Mouse (Mus musculus) intestine, embryonic 15.5 days (tissue): Measurements from ENCODE around the gene Spats2l. TPM values are rescaled to one million over a fixed set of nuclear protein-coding genes. Genes with fewer than 3 reads are reported as not detected.

ENCODE experiments used
- ATAC-seq: fragments of 200-750 bp; cut with Nextera tagmentation; 2 replicates; pipeline ENCODE4 v1.8.0; 2017; ENCODE audit warnings: moderate TSS enrichment, moderate library complexity
- H3K27ac ChIP-seq: fragments of 300-500 bp; sonication (generic); 2 replicates; pipeline ENCODE4 v1.5.1; 2015; ENCODE audit warnings: mild to moderate bottlenecking, inconsistent platforms
- H3K27me3 ChIP-seq: fragments of 300-500 bp; sonication (generic); replicated peaks from 2 replicates; pipeline ENCODE4 v1.6.1; 2015; ENCODE audit warnings: inconsistent platforms
- H3K36me3 ChIP-seq: fragments of 300-500 bp; sonication (generic); 2 replicates; pipeline ENCODE4 v1.6.1; 2015; ENCODE audit warnings: inconsistent platforms
- H3K4me1 ChIP-seq: fragments of 300-500 bp; sonication (generic); replicated peaks from 2 replicates; pipeline ENCODE4 v1.6.1; 2015; ENCODE audit warnings: inconsistent platforms
- H3K4me2 ChIP-seq: fragments of 300-500 bp; sonication (generic); replicated peaks from 2 replicates; pipeline ENCODE4 v1.6.1; 2015; ENCODE audit warnings: mild to moderate bottlenecking, inconsistent platforms
- H3K4me3 ChIP-seq: fragments of 300-500 bp; sonication (generic); replicated peaks from 2 replicates; pipeline ENCODE4 v1.5.1; 2015; ENCODE audit warnings: inconsistent platforms
- H3K9ac ChIP-seq: fragments of 300-500 bp; sonication (generic); 2 replicates; pipeline ENCODE4 v1.6.1; 2015; ENCODE audit warnings: inconsistent platforms
- H3K9me3 ChIP-seq: fragments of 300-500 bp; sonication (generic); 2 replicates; pipeline ENCODE4 v1.6.1; 2016; ENCODE audit warnings: inconsistent platforms
- WGBS: fragments of 180-500 bp; shearing (Covaris S2); methylation state at CpG from one replicate; pipeline ENCODE4 v1.1.7; 2015; 5-methylcytosine and 5-hydroxymethylcytosine counted together
- polyA plus RNA-seq: library from polyadenylated mRNA; unstranded; fragments of >200 nt; fragmentation: Nextera tagmentation; extraction: Ambion mirVana; gene quantifications from 2 replicates; pipeline ENCODE4 v1.2.1, GENCODE M21; 2015

The Spats2l gene
- polyA plus RNA-seq, 1 experiment from 2014 or later, result 70.9 TPM

DNA sequence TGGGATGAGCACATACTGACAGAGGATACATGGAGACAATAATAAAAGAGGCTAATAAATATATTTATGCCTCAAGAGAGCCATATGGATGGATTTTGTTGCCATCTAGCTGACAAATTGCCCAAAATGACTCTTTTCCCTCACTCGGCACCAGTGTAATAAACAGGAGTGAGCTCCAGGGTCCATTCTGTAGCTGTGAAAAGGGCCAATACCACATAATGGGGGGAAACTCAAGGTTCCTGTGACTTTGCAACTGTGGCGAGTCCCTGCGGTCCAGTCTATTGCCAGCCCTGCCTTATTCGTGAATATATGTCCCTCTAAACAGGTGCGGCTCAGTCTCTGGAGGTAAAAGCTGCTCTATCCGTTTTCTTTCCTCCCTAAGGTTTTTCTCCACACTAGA, 137.6 kb downstream of the Spats2l start:
- no peak for ATAC-seq
- Histone ChIP-seq H3K4me3 (no peak overlapping the region), H3K4me2 (no peak overlapping the region), H3K4me1 (no peaks in the 10 kb centered on the region), H3K27ac (no peak overlapping the region), H3K36me3 (0 out of 2 replicates have a peak, but pooled peaks cover 3% of the 10 kb centered on the region), H3K9ac (no peak overlapping the region), H3K27me3 (no peaks in the 10 kb centered on the region), H3K9me3 (no peaks in the 10 kb centered on the region)
- WGBS, result 87% methylated on average over 6 of the region's 6 CpGs

DNA sequence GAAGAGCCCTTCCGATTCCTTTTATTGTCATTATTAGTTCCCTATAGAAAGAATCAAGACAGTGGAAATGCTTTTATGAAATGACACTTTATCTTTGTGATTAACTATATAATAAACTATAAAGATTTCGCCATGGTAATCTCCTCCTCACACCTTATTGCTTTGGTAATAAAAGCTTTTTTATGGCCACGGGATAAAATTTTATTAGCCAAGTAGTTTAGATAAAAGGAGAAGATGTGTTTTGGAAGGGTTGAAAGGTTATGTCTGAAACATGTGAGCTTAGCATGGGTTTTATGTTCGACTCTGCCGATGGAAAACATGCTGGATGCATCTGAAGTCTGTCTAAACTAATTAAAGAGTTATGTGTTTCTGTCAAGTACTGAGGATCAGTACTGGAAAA, 143.4 kb downstream of the Spats2l start:
- no peak overlapping the region for H3K27ac ChIP-seq
- no peak overlapping the region for H3K4me3 ChIP-seq
- no peak overlapping the region for H3K4me2 ChIP-seq
- no peaks in the 10 kb centered on the region for H3K9me3 ChIP-seq
- H3K9ac ChIP-seq, result no peak overlapping the region
- ATAC-seq, result peak; percentile 49
- H3K27me3 ChIP-seq, result no peaks in the 10 kb centered on the region; the same call in 1 of the 2 replicates
- 51% methylated on average over 5 of the region's 5 CpGs for WGBS
- no peaks in the 10 kb centered on the region for H3K36me3 ChIP-seq
- no peaks in the 10 kb centered on the region for H3K4me1 ChIP-seq

DNA sequence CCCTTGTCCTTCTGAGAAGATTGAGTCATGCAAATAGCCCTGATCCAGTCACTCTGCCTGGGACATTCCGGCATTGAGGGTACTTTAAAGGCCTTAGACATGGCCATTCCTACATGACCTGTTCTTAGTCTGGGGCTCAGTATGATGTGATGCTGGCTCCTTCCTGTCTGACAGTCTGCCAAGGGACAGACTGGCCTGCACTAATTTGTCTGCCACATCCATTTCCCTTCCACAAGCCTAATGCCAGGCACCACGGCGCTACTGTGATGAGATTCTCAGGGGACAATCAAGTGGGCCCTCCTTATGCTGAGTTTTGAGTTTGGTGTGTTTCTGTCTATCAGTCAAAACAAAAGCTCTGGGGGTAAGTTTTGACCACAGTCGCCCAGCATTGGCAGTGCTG, 144.6 kb downstream of the Spats2l start:
- Histone ChIP-seq H3K4me1 (no peaks in the 10 kb centered on the region), H3K9me3 (no peaks in the 10 kb centered on the region), H3K27me3 (no peaks in the 10 kb centered on the region; the same call in 1 of the 2 replicates), H3K9ac (no peak overlapping the region), H3K36me3 (0 out of 2 replicates have a peak, but pooled peaks cover 3% of the 10 kb centered on the region), H3K27ac (no peak overlapping the region), H3K4me3 (no peak overlapping the region), H3K4me2 (no peak overlapping the region)
- WGBS, result 85% methylated on average over 4 of the region's 4 CpGs
- ATAC-seq, result no peak

DNA sequence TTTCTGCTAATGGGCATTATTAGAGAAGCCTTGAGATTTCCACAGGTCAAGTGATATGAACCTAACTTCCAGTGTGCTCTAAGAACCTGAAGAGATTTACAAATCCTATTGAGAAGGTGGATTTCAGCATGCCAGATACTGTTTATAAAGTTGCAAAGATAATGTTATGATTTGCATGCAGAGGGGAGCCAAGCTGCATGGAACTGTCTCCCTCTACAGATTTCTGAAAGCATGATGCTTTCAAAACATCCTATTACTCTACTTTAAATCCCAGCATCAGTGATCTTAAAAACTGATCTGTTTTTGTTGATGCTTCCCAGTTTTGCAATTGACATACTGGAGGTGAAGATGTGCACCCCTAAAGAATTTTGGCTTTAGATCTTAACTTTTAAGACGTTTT, 160.3 kb downstream of the Spats2l start:
- Histone ChIP-seq H3K4me2 (no peak overlapping the region), H3K4me1 (no peaks in the 10 kb centered on the region), H3K36me3 (no peaks in the 10 kb centered on the region), H3K9me3 (no peaks in the 10 kb centered on the region), H3K9ac (no peak overlapping the region), H3K4me3 (no peak overlapping the region), H3K27me3 (no peaks in the 10 kb centered on the region), H3K27ac (no peak overlapping the region)
- ATAC-seq, result no peak
- WGBS, result 72% methylated on average over 1 of the region's 1 CpGs

DNA sequence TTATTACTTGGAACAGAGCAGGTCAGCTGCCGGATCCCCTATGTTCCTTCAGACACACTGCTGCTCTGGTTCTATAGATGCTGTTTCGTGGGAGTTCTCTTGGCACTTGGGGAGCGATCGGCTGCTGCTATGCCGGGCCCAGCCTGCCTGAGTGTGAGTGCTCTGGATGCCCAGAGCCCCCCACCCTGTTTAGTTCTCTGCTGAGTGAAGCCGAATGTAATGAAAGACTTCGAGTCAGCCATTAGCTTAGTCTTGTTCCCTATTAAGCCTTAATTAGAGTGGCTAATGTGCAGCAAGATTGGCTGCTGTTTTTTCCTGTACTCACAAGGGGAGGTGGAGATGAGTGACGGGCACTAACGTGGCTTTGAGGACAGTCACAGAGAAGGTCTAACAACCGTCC, 166.7 kb downstream of the Spats2l start:
- 70% methylated on average over 10 of the region's 10 CpGs for WGBS
- Histone ChIP-seq H3K36me3 (no peaks in the 10 kb centered on the region), H3K4me2 (no peak overlapping the region)

DNA sequence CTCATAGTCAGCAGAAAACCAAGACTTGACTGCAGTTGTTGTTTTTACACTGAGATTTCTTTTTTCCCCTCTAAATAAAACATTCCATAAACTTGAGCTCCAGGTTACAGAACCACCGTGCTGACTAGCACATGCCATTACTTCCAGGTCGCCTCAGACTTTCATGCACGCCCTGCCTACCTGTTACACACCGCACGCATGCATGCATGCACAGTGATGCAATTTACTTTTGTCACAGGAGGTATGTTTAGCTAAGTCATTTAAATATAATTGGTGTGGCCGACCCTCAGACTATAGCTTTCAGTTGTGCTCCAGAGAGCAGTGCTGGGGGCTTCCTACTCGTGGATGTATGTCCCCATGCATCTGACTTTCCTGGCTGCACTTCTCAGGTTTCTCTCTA, 167.1 kb downstream of the Spats2l start:
- no peak overlapping the region for H3K4me2 ChIP-seq
- no peaks in the 10 kb centered on the region for H3K9me3 ChIP-seq
- H3K27ac ChIP-seq, result no peak overlapping the region
- no peak overlapping the region for H3K9ac ChIP-seq
- no peak overlapping the region for H3K4me3 ChIP-seq
- WGBS, result 78% methylated on average over 7 of the region's 7 CpGs
- no peaks in the 10 kb centered on the region for H3K4me1 ChIP-seq
- no peaks in the 10 kb centered on the region for H3K27me3 ChIP-seq
- no peaks in the 10 kb centered on the region for H3K36me3 ChIP-seq
- ATAC-seq, result no peak

More for the DNA sequence above, 166.7 kb downstream of the Spats2l start:
- Histone ChIP-seq H3K27me3 (no peaks in the 10 kb centered on the region), H3K9me3 (no peaks in the 10 kb centered on the region), H3K27ac (no peak overlapping the region), H3K4me1 (no peaks in the 10 kb centered on the region), H3K9ac (no peak overlapping the region), H3K4me3 (no peak overlapping the region)
- ATAC-seq, result no peak

DNA sequence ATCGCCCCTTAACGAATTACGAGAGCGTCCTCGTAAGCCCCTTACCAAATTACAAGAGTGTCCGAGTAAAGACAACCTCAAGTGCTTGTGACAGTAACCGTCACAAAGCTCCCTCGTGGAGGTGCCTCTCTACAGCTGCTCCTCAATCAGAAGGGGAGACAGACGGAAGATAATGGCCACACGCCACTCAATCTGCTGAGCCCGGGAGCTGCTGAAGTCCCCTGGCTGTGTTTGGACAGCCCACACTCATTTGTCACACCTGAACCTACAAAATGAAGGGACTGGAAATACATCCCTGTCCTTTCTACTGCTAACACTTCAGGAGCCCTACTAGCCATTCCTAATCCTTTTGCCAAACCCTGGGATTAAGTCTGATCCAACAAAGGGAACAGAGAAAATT, 167.8 kb downstream of the Spats2l start:
- 71% methylated on average over 11 of the region's 11 CpGs for WGBS
- Histone ChIP-seq H3K27me3 (no peaks in the 10 kb centered on the region), H3K36me3 (no peaks in the 10 kb centered on the region), H3K4me1 (no peaks in the 10 kb centered on the region), H3K4me3 (no peak overlapping the region), H3K4me2 (no peak overlapping the region), H3K27ac (no peak overlapping the region), H3K9me3 (no peaks in the 10 kb centered on the region), H3K9ac (no peak overlapping the region)
- no peak for ATAC-seq

DNA sequence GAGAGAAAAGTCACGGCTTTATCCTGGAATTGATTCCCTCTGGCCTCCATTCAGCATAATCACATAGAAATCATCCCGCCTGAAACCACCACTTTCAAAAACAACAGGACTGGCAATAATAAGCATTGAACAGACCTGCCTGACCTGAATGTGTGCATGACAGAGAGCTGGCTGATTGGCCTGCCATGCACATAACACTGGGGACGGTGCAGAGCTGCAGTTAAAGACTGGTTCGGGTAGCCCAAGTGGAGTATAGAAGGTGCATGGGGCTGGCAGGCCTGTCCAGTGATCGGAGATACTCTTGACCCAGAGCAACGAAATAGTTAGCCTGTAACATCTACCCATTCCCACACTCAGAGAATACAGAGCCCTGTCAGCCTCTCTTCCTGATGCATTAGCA, 168.3 kb downstream of the Spats2l start:
- Histone ChIP-seq H3K27ac (no peak overlapping the region), H3K9ac (no peak overlapping the region), H3K4me3 (no peak overlapping the region), H3K4me2 (no peak overlapping the region), H3K4me1 (no peaks in the 10 kb centered on the region), H3K27me3 (no peaks in the 10 kb centered on the region), H3K9me3 (no peaks in the 10 kb centered on the region), H3K36me3 (no peaks in the 10 kb centered on the region)
- 92% methylated on average over 6 of the region's 6 CpGs for WGBS
- no peak for ATAC-seq

DNA sequence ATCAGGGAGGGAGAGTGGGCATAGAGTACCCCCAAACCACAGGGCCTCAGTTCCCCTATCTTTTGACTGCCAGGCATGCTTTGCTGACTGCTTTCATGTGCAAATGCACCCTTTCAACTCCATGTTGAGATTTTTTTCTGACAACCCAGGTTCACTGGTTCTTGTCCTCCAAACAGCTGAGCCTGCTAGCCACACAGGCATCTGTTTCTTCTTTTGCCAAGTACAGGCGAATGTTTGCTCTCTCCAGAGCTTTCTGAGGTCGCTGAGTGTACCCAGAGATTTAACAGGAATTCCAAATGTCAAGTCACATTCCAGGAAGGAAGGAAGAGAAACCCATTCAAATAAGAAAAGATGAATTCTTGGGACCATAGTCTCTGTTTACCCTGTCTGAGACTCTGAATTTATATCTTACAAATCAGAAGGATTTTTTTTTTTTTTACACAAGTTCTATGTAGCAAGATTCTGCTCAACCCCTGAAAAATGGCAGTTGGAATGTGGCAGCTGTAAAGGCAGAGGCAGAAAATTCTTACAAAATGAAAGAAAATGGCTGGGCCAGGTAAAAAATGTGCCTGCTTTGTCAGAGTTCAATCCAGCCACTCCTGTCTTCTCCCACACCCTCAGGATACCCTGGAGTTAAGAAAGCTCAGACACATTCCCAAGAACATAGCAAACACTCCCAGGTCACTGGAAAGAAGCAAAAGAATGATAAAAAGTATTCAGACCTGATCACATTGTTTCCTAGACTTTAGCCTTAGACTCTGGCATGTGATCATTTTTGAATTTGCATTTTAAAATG, 173.8 kb downstream of the Spats2l start:
- 18% methylated on average over 2 of the region's 2 CpGs for WGBS

DNA sequence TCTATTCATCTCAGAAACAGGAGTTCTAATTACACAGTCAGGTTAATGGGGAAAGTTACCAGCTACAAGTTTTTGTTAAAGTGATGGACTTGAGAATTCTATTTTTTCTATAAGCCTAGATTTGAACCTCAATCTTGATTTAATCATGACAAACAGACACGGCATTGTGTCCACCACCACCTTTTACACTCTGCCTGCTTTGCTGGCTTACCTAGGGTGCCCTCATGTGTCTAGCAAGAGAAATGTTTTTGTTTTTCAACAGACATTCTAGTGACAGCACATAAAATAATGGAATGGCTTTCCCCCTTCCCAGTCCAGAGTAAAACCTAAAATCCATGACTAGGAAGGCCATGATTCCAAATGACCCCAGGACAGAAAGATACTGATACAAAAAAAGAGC, 175.2 kb downstream of the Spats2l start:
- Histone ChIP-seq H3K9ac (no peak overlapping the region), H3K4me2 (no peak overlapping the region), H3K27me3 (no peaks in the 10 kb centered on the region), H3K9me3 (no peaks in the 10 kb centered on the region), H3K4me3 (no peak overlapping the region), H3K4me1 (no peaks in the 10 kb centered on the region), H3K36me3 (no peaks in the 10 kb centered on the region), H3K27ac (no peak overlapping the region)
- 22% methylated on average over 1 of the region's 1 CpGs for WGBS
- no peak for ATAC-seq

More for the DNA sequence above, 173.8 kb downstream of the Spats2l start:
- H3K4me2 ChIP-seq, result no peak overlapping the region
- no peak overlapping the region for H3K9ac ChIP-seq
- no peaks in the 10 kb centered on the region for H3K9me3 ChIP-seq
- H3K4me3 ChIP-seq, result no peak overlapping the region
- H3K27ac ChIP-seq, result no peak overlapping the region
- ATAC-seq, result no peak
- H3K4me1 ChIP-seq, result no peaks in the 10 kb centered on the region
- H3K36me3 ChIP-seq, result no peaks in the 10 kb centered on the region
- H3K27me3 ChIP-seq, result no peaks in the 10 kb centered on the region

DNA sequence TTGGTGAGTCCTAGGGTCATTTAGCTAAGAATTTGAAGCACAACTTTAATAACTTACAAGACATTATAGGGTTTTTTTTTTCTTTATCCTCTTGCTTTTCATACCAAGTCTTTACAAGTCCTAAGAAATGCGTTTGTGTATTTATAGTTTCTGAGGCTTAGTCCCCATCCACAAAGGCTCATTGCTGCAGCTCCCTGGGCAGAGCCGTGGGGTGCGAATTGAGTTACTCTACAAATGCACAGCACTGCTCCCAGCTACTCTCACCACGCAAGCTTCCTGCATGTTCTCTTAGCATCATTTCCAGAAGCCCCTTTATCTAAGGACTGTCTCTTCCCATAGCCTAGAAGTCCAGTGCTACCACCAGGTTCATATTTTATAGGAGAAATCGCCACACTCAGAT, 175.8 kb downstream of the Spats2l start:
- H3K27ac ChIP-seq, result no peak overlapping the region
- no peaks in the 10 kb centered on the region for H3K36me3 ChIP-seq
- ATAC-seq, result no peak
- no peak overlapping the region for H3K4me3 ChIP-seq
- 82% methylated on average over 5 of the region's 5 CpGs for WGBS
- no peaks in the 10 kb centered on the region for H3K4me1 ChIP-seq
- H3K9ac ChIP-seq, result no peak overlapping the region
- H3K4me2 ChIP-seq, result no peak overlapping the region
- H3K9me3 ChIP-seq, result no peaks in the 10 kb centered on the region
- H3K27me3 ChIP-seq, result no peaks in the 10 kb centered on the region

DNA sequence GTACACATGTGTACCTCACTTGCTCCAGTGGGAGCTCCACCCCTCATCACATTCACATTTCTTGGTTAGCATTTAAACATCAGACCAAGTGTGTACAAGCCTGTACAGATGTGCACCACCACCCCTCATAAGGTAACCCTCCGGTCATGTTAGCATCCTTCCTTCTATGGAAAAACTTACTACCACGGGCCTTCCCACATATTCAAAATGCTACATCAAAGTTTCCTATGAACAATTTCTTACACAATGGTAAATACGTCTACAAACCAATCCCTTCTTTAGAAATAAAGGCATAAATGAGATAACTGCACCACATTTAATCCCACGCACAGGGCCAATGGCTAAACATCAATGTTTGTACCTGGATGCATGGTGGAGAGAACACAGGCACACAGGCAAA, 178.5 kb downstream of the Spats2l start:
- WGBS, result 96% methylated on average over 4 of the region's 4 CpGs
- no peak overlapping the region for H3K4me3 ChIP-seq
- ATAC-seq, result no peak

More for the DNA sequence above, 178.5 kb downstream of the Spats2l start:
- no peak overlapping the region for H3K27ac ChIP-seq
- 0 out of 2 replicates have a peak, but pooled peaks cover 3% of the 10 kb centered on the region for H3K36me3 ChIP-seq
- no peaks in the 10 kb centered on the region for H3K4me1 ChIP-seq
- H3K27me3 ChIP-seq, result no peaks in the 10 kb centered on the region
- no peak overlapping the region for H3K9ac ChIP-seq
- no peaks in the 10 kb centered on the region for H3K9me3 ChIP-seq
- no peak overlapping the region for H3K4me2 ChIP-seq
